Mouse (Mus musculus): ENCODE results near the gene Scap.

DNA sequence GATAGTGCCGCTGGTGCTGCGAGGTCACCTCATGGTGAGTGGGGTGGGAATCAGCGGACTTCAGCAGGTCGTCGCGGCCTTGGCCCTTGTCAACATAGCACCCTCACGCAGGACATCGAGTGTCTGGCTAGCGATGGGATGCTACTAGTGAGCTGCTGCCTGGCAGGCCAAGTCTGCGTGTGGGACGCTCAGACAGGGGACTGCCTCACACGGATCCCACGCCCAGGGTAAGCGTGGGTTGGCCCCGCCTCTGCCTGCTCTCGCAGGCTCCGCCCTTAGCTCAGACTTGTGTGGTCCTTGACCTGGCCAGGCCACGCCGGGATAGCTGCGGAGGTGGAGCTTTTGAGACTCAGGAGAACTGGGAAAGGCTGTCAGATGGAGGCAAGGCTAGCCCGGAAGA is 47.6 kb downstream of the Scap start:
- TF ChIP-seq CTCF (IDR thresholded peaks at IDR 0.05; ENCODE audit: low read depth) = no peak
- TF ChIP-seq EP300 (IDR thresholded peaks at IDR 0.05; ENCODE audit: low read depth) = no peak

Measured in heart, postnatal 0 days (tissue).